Comparison of ENCODE assay signal across 8 mouse cellular contexts in genomic region chr9:108003531-108003890, GRCm38 (mm10). TPM values are rescaled to one million over a fixed set of nuclear protein-coding genes. Genes with fewer than 3 reads are reported as not detected.
DNase-seq lines count a peak whose midpoint lies in the region; ATAC-seq and TF ChIP-seq lines count a peak whose summit lies in the region.

No protein-coding gene starts in this region.

- no peaks in the 10 kb centered on the region for H3K9me3 ChIP-seq in forebrain, embryonic 12.5 days
- H3K9me3 ChIP-seq in limb, embryonic 10.5 days (replicated peaks) = no peaks in the 10 kb centered on the region
- H3K9me3 ChIP-seq in neural tube, embryonic 12.5 days = no peaks in the 10 kb centered on the region

- H3K27me3 ChIP-seq in forebrain, embryonic 12.5 days = 0 out of 2 replicates have a peak, but pooled peaks cover 4% of the 10 kb centered on the region
- no peaks in the 10 kb centered on the region for H3K27me3 ChIP-seq in limb, embryonic 10.5 days (ENCODE audit: low read depth, poor library complexity, severe bottlenecking)
- no peaks in the 10 kb centered on the region for H3K27me3 ChIP-seq in neural tube, embryonic 12.5 days (replicated peaks)

- WGBS in forebrain, embryonic 12.5 days = 18% methylated on average over 8 of the region's 8 CpGs
- WGBS in limb, embryonic 10.5 days = 26% methylated on average over 8 of the region's 8 CpGs
- WGBS in neural tube, embryonic 12.5 days = 18% methylated on average over 8 of the region's 8 CpGs

- H3K4me2 ChIP-seq in forebrain, embryonic 12.5 days = peak overlapping the region; percentile 75
- H3K4me2 ChIP-seq in neural tube, embryonic 12.5 days (replicated peaks) = peak overlapping the region; percentile 87

- TF ChIP-seq CTCF in layer of hippocampus, adult 2 months (conservative IDR thresholded peaks at IDR 0.05) = no peak

- 0 out of 2 replicates have a peak, but pooled peaks cover 3% of the 10 kb centered on the region for H3K36me3 ChIP-seq in forebrain, embryonic 12.5 days (replicated peaks)
- peaks cover 19% of the 10 kb centered on the region for H3K36me3 ChIP-seq in limb, embryonic 10.5 days
- no peaks in the 10 kb centered on the region for H3K36me3 ChIP-seq in neural tube, embryonic 12.5 days

- H3K4me3 ChIP-seq in layer of hippocampus, adult 2 months = peak overlapping the region; percentile 93
- peak overlapping the region; percentile 99 for H3K4me3 ChIP-seq in forebrain, embryonic 12.5 days (replicated peaks)
- peak overlapping the region; percentile 99 for H3K4me3 ChIP-seq in limb, embryonic 10.5 days
- peak overlapping the region; percentile 98 for H3K4me3 ChIP-seq in neural tube, embryonic 12.5 days

- peak overlapping the region; percentile 100 for H3K27ac ChIP-seq in layer of hippocampus, adult 2 months
- H3K27ac ChIP-seq in forebrain, embryonic 12.5 days = peak overlapping the region; percentile 95; the same call in 1 of the 2 replicates
- H3K27ac ChIP-seq in limb, embryonic 10.5 days = peak overlapping the region; percentile 97
- H3K27ac ChIP-seq in neural tube, embryonic 12.5 days = peak overlapping the region; percentile 77; the same call in 1 of the 2 replicates

- peak overlapping the region; percentile 93 for H3K9ac ChIP-seq in forebrain, embryonic 12.5 days
- peak overlapping the region; percentile 98 for H3K9ac ChIP-seq in neural tube, embryonic 12.5 days

- DNase-seq in layer of hippocampus, adult 2 months (ENCODE audit: low spot score in 2 of 2) = peak in 1 of 2 experiments; percentile 16
- DNase-seq in layer of hippocampus, postnatal 36 days = no peak
- peak; percentile 70 for DNase-seq in T-cell, adult 2 months (ENCODE audit: low spot score)
- no peak for DNase-seq in limb, embryonic 10.5 days (ENCODE audit: low spot score)
- no peak for DNase-seq in frontal cortex, postnatal 36 days (ENCODE audit: low spot score in 2 of 2)
- no peak for DNase-seq in gastrocnemius, adult 8-10 months (ENCODE audit: low spot score in 2 of 2)

- no peak for ATAC-seq in forebrain, embryonic 12.5 days (ENCODE audit: low FRiP score)
- ATAC-seq in neural tube, embryonic 12.5 days (ENCODE audit: low FRiP score, low read depth) = no peak

- peaks cover 31% of the 10 kb centered on the region for H3K4me1 ChIP-seq in forebrain, embryonic 12.5 days
- peaks cover 24% of the 10 kb centered on the region for H3K4me1 ChIP-seq in limb, embryonic 10.5 days
- H3K4me1 ChIP-seq in neural tube, embryonic 12.5 days = peaks cover 24% of the 10 kb centered on the region

RNA-seq across cellular contexts. Expression of gene Ip6k1, which starts 1.2 kb away (rescaled TPM):
- 100 to 1,000 TPM; 222 to 228 TPM for total RNA-seq in layer of hippocampus, adult 2 months (2021)
- total RNA-seq in layer of hippocampus, postnatal 36 days (2021) = 100 to 1,000 TPM; 223 to 238 TPM
- 82.3 and 88.2 TPM in 2 replicates for polyA plus RNA-seq in forebrain, embryonic 12.5 days (2016; fragmentation: Nextera tagmentation; extraction: Ambion mirVana)
- polyA plus RNA-seq in limb, embryonic 10.5 days (2016; fragmentation: Nextera tagmentation; extraction: Ambion mirVana) = 54.1 and 69.8 TPM in 2 replicates
- polyA plus RNA-seq in neural tube, embryonic 12.5 days (2016; fragmentation: Nextera tagmentation; extraction: Ambion mirVana) = 96.2 and 97.9 TPM in 2 replicates
- total RNA-seq in gastrocnemius, adult 8-10 months (2022) = 10 to 100 TPM; 19.7 to 22.9 (median 21.3) TPM

RNA-seq across cellular contexts. Expression of gene Gm20662, which starts 7.4 kb away (rescaled TPM):
- total RNA-seq in layer of hippocampus, adult 2 months (2021) = 1 to 10 TPM; 2.4 to 3.8 TPM
- 1 to 10 TPM; 1.6 to 3.8 TPM for total RNA-seq in layer of hippocampus, postnatal 36 days (2021)
- 0.49 TPM in 1 of 2 replicates, not detected in the other for polyA plus RNA-seq in forebrain, embryonic 12.5 days (2016; fragmentation: Nextera tagmentation; extraction: Ambion mirVana)
- polyA plus RNA-seq in limb, embryonic 10.5 days (2016; fragmentation: Nextera tagmentation; extraction: Ambion mirVana) = 0.34 and 0.93 TPM in 2 replicates
- polyA plus RNA-seq in neural tube, embryonic 12.5 days (2016; fragmentation: Nextera tagmentation; extraction: Ambion mirVana) = 0.89 and 1.5 TPM in 2 replicates
- 1 to 10 TPM in 3 of 4 experiments, not detected in 1; 1.3 to 1.9 (median 1.3) TPM for total RNA-seq in gastrocnemius, adult 8-10 months (2022)

RNA-seq across cellular contexts. Expression of gene Cdhr4, which starts 11.2 kb away (rescaled TPM):
- 1 to 10 TPM; 5.8 to 6.4 TPM for total RNA-seq in layer of hippocampus, adult 2 months (2021)
- total RNA-seq in layer of hippocampus, postnatal 36 days (2021) = 1 to 10 TPM; 3.7 to 5.5 TPM
- 0.82 and 2.1 TPM in 2 replicates for polyA plus RNA-seq in forebrain, embryonic 12.5 days (2016; fragmentation: Nextera tagmentation; extraction: Ambion mirVana)
- 6.5 and 11.9 TPM in 2 replicates for polyA plus RNA-seq in limb, embryonic 10.5 days (2016; fragmentation: Nextera tagmentation; extraction: Ambion mirVana)
- 5.0 and 7.2 TPM in 2 replicates for polyA plus RNA-seq in neural tube, embryonic 12.5 days (2016; fragmentation: Nextera tagmentation; extraction: Ambion mirVana)
- not detected for total RNA-seq in gastrocnemius, adult 8-10 months (2022)

RNA-seq across cellular contexts. Expression of gene Inka1, which starts 17.8 kb away (rescaled TPM):
- 10 to 100 TPM in 1 of 2 experiments, 1 to 10 TPM in 1; 9.7 to 10.8 TPM for total RNA-seq in layer of hippocampus, adult 2 months (2021)
- total RNA-seq in layer of hippocampus, postnatal 36 days (2021) = 10 to 100 TPM; 10.3 to 10.6 TPM
- 14.3 and 18.3 TPM in 2 replicates for polyA plus RNA-seq in forebrain, embryonic 12.5 days (2016; fragmentation: Nextera tagmentation; extraction: Ambion mirVana)
- polyA plus RNA-seq in limb, embryonic 10.5 days (2016; fragmentation: Nextera tagmentation; extraction: Ambion mirVana) = 180 and 189 TPM in 2 replicates
- 39.2 and 42.3 TPM in 2 replicates for polyA plus RNA-seq in neural tube, embryonic 12.5 days (2016; fragmentation: Nextera tagmentation; extraction: Ambion mirVana)
- 1 to 10 TPM; 1.3 to 2.5 (median 2.0) TPM for total RNA-seq in gastrocnemius, adult 8-10 months (2022)

RNA-seq across cellular contexts. Expression of gene Gm20661, which starts 20.7 kb away (rescaled TPM):
- 1 to 10 TPM; 1.1 to 1.7 TPM for total RNA-seq in layer of hippocampus, adult 2 months (2021)
- 1 to 10 TPM; 1.2 to 2.3 TPM for total RNA-seq in layer of hippocampus, postnatal 36 days (2021)
- 0.86 and 1.2 TPM in 2 replicates for polyA plus RNA-seq in forebrain, embryonic 12.5 days (2016; fragmentation: Nextera tagmentation; extraction: Ambion mirVana)
- 3.5 and 6.2 TPM in 2 replicates for polyA plus RNA-seq in limb, embryonic 10.5 days (2016; fragmentation: Nextera tagmentation; extraction: Ambion mirVana)
- 2.0 and 2.2 TPM in 2 replicates for polyA plus RNA-seq in neural tube, embryonic 12.5 days (2016; fragmentation: Nextera tagmentation; extraction: Ambion mirVana)
- not detected for total RNA-seq in gastrocnemius, adult 8-10 months (2022)

Comparison
In these comparisons a context has a peak if more than half of its experiments do, and no peak if none do; other contexts are left out.
1. RNA of gene Ip6k1, which starts 1.2 kb away (total RNA-seq): 223 to 238 TPM in layer of hippocampus, postnatal 36 days and 222 to 228 TPM in layer of hippocampus, adult 2 months; 19.7 to 22.9 TPM in gastrocnemius, adult 8-10 months; every median in the first group is over 4 times any median in the second.
2. Peak in every context shown above with its lines, with median percentiles within 50 percentile points of each other: H3K27ac ChIP-seq and H3K4me3 ChIP-seq.